Mouse (Mus musculus) limb, embryonic 11.5 days (tissue): ENCODE results near the gene Gcm1. TPM values are rescaled to one million over a fixed set of nuclear protein-coding genes. Genes with fewer than 3 reads are reported as not detected.

Experiments
- ATAC-seq: fragments of 200-750 bp; cut with Nextera tagmentation; 2 replicates; pipeline ENCODE4 v1.8.0; 2017; ENCODE audit warnings: low read depth; ENCODE audit not compliant: insufficient number of reproducible peaks, low FRiP score, low TSS enrichment
- DNase-seq: peaks from one replicate; pipeline ENCODE4 v3.0.0-alpha.2; 2015; ENCODE audit warnings: low spot score
- H3K27ac ChIP-seq: fragments of 300-500 bp; sonication (generic); replicated peaks from 2 replicates; pipeline ENCODE4 v1.5.1; 2014; ENCODE audit warnings: low read depth, mild to moderate bottlenecking, low read length
- H3K27me3 ChIP-seq: fragments of 300-500 bp; sonication (generic); 2 replicates; pipeline ENCODE4 v1.6.1; 2014; ENCODE audit warnings: mild to moderate bottlenecking, low read length, mixed read lengths; ENCODE audit not compliant: control insufficient read depth, insufficient read depth
- H3K36me3 ChIP-seq: fragments of 300-500 bp; sonication (generic); 2 replicates; pipeline ENCODE4 v1.6.1; 2014; ENCODE audit warnings: mild to moderate bottlenecking, low read length, moderate library complexity, mixed read lengths; ENCODE audit not compliant: control insufficient read depth, insufficient read depth
- H3K4me1 ChIP-seq: fragments of 300-500 bp; sonication (generic); 2 replicates; pipeline ENCODE4 v1.6.1; 2014; ENCODE audit warnings: low read length, mixed read lengths; ENCODE audit not compliant: control insufficient read depth, insufficient read depth
- H3K4me2 ChIP-seq: fragments of 300-500 bp; sonication (generic); 2 replicates; pipeline ENCODE4 v1.6.1; 2014; ENCODE audit warnings: low read depth, mild to moderate bottlenecking, moderate library complexity; ENCODE audit not compliant: severe bottlenecking
- H3K4me3 ChIP-seq: fragments of 300-500 bp; sonication (generic); 2 replicates; pipeline ENCODE4 v1.5.1; 2014; ENCODE audit warnings: low read depth, low read length
- H3K9ac ChIP-seq: fragments of 300-500 bp; sonication (generic); 2 replicates; pipeline ENCODE4 v1.6.1; 2014; ENCODE audit warnings: mild to moderate bottlenecking, low read length
- H3K9me3 ChIP-seq: fragments of 300-500 bp; sonication (generic); 2 replicates; pipeline ENCODE4 v1.6.1; 2016; ENCODE audit warnings: low read length; ENCODE audit not compliant: control insufficient read depth
- WGBS: fragments of 180-500 bp; shearing (Covaris S2); extraction: QIAGEN DNeasy Blood & Tissue Kit; methylation state at CpG from one replicate; pipeline ENCODE4 v1.1.7; 2014; 5-methylcytosine and 5-hydroxymethylcytosine counted together
- polyA plus RNA-seq: library from polyadenylated mRNA; unstranded; fragments of >200 nt; fragmentation: Nextera tagmentation; extraction: Ambion mirVana; gene quantifications from 2 replicates; pipeline ENCODE4 v1.2.1, GENCODE M21; 2014

The Gcm1 gene
- polyA plus RNA-seq, 1 experiment from 2014 or later = 0.25 TPM

DNA sequence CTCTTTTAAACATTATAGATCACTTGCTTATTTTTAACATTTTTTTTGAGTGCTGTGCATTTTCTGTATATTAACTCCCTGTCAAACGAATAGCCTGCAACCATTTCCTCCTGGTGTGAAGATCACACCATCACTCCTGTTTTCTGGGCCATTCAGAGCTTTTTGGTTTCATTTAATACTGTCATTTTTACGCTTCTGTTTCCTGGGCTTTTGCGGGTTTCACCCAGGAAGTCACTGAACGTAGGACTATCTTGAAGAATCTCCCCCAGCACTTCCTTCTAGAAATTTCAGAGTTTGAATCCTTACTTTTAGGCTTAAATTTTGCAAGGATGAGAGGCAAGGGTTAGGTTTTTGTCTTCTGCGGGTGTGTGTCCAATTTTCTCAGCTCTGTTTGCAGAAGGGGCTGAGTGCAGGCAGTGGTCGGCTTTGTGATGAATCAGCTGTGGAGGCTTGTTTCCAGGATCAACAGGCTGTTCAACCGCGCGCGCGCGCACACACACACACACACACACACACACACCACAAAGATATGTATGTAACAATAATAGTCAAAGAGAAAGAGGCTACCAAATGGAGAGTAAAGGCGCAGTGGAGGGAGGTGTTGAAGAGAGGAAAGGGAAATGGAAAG, 22.1 kb downstream of the Gcm1 start:
- 89% methylated on average over 13 of the region's 13 CpGs for WGBS
- Histone ChIP-seq H3K4me3 (no peak overlapping the region), H3K27me3 (no peaks in the 10 kb centered on the region), H3K9ac (no peak overlapping the region), H3K4me1 (no peaks in the 10 kb centered on the region), H3K9me3 (no peaks in the 10 kb centered on the region), H3K36me3 (no peaks in the 10 kb centered on the region), H3K4me2 (no peak overlapping the region), H3K27ac (no peak overlapping the region)
- ATAC-seq (no peak), DNase-seq (no peak)

DNA sequence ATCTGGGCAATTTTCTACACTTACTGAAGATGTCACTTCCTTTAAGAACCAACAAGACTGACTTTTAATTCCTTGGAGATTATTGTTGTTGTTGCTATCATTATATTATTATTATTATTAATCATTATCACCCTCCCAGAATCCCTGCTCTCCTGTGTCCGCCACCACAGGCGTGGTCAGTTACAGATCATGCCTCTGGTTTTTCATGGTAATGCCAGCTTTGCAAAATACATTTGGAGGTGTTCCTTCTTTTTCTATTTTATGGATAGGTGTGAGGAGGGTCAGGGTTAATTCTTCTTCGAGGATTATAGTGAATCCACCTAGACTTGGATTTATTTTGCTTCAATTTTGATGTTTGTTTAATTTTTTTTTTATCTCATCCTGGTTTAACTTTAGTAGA, 23.5 kb downstream of the Gcm1 start:
- no peak for DNase-seq
- Histone ChIP-seq H3K4me3 (no peak overlapping the region), H3K27me3 (no peaks in the 10 kb centered on the region), H3K36me3 (no peaks in the 10 kb centered on the region), H3K4me1 (no peaks in the 10 kb centered on the region), H3K9ac (no peak overlapping the region), H3K4me2 (no peak overlapping the region), H3K27ac (no peak overlapping the region), H3K9me3 (no peaks in the 10 kb centered on the region)
- ATAC-seq = no peak
- WGBS = 95% methylated on average over 3 of the region's 3 CpGs

DNA sequence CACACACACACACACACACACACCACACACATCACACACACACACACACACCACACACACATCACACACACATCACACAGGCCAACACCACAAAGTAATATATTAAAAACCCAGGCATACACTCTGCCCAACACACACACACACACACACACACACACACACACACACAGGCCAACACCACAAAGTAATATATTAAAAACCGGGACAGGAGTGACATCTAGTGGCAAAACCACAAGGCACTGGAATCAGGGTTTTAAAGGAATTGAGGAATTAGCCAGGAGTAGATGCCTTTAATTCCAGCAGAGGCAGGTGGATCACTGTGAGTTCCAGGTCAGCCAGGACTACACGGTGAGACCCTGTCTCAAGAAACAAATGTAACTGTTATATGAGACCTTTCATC, 26.5 kb downstream of the Gcm1 start:
- DNase-seq (no peak), ATAC-seq (no peak)
- no peak overlapping the region for H3K9ac ChIP-seq
- H3K4me2 ChIP-seq = no peak overlapping the region
- 39% methylated on average over 2 of the region's 2 CpGs for WGBS
- H3K27me3 ChIP-seq = no peaks in the 10 kb centered on the region
- H3K9me3 ChIP-seq = no peaks in the 10 kb centered on the region
- H3K4me1 ChIP-seq = no peaks in the 10 kb centered on the region
- H3K36me3 ChIP-seq = peaks cover under 1% of the 10 kb centered on the region; the same call in 1 of the 2 replicates
- H3K4me3 ChIP-seq = no peak overlapping the region
- no peak overlapping the region for H3K27ac ChIP-seq

DNA sequence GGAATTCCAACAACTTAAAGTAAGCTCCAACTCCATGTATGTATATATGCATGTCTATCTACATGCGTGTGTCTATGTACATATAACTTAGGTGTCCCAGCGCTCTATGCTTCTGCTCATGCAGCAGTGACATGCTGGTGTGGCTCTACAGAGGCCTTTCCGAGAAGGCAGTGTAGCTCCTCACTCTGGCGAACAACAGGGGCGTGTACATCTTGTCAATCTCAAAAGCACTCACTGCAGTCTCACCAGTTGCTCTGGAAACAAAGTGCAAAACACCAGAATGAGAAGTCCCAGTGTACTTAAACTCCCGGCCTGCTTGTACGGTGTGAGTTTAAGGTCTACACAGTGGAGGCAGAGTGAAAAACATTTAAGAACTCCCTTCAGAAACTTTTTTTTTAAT, 30.1 kb downstream of the Gcm1 start:
- Histone ChIP-seq H3K9me3 (no peaks in the 10 kb centered on the region), H3K27ac (no peak overlapping the region), H3K27me3 (no peaks in the 10 kb centered on the region), H3K4me3 (no peak overlapping the region), H3K4me2 (no peak overlapping the region), H3K4me1 (no peaks in the 10 kb centered on the region), H3K36me3 (peaks cover 16% of the 10 kb centered on the region; the same call in 1 of the 2 replicates), H3K9ac (no peak overlapping the region)
- WGBS = 91% methylated on average over 7 of the region's 7 CpGs
- ATAC-seq (no peak), DNase-seq (no peak)

DNA sequence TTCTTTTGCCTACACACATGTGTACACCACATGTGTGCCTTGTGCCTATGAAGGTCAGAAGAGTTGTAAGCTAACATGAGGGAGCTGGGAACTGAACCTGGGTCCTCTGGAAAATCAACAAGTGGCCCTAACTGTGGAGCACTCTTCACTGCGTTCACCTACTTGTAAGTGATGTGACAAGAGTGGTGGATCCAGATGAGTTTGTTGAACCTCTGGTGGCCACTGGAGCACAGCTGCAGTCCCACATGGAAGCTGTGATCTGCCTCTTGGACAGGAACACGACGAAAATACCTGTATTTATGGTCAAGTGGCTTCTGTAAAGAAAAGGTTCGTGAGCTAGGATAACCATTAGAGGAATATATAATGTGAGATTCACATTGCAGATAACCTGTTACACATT, 32.6 kb downstream of the Gcm1 start:
- Histone ChIP-seq H3K36me3 (peaks cover 16% of the 10 kb centered on the region; the same call in 1 of the 2 replicates), H3K27me3 (no peaks in the 10 kb centered on the region), H3K9me3 (no peaks in the 10 kb centered on the region), H3K4me3 (no peak overlapping the region), H3K4me2 (no peak overlapping the region), H3K9ac (no peak overlapping the region), H3K27ac (no peak overlapping the region), H3K4me1 (no peaks in the 10 kb centered on the region)
- ATAC-seq (no peak), DNase-seq (no peak)
- WGBS = 93% methylated on average over 4 of the region's 4 CpGs

DNA sequence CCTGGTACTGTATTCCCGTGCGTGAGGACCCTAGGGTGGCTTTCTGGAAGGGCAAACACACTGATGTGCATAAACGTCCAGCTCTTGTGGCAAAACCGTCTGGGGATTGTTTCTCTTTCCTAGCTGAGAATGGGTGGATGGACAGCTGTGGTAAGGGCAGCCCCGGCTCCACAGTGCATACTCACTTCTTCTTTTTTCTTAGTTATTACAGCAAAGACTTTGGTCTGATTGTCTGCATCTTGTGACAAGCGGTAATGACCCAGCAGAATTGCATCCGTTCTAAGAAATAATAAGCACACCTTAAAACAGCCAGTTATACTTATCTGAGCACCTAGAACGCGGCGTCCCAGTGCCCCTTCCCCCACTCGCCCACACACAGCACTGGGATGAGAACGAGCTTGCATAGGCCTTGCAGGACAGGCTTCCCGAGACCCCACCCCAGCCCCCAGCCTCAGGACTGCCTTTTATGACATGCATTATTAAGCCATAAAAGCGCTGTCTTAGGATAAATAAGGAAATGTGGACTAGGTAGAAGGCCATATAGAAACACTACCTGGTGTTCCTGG, 34.1 kb downstream of the Gcm1 start:
- Histone ChIP-seq H3K4me2 (no peak overlapping the region), H3K27ac (no peak overlapping the region), H3K4me3 (no peak overlapping the region), H3K9me3 (no peaks in the 10 kb centered on the region), H3K4me1 (no peaks in the 10 kb centered on the region), H3K36me3 (peaks cover 16% of the 10 kb centered on the region; the same call in 1 of the 2 replicates), H3K9ac (no peak overlapping the region), H3K27me3 (no peaks in the 10 kb centered on the region)
- WGBS = 78% methylated on average over 14 of the region's 14 CpGs
- DNase-seq (no peak), ATAC-seq (no peak)

DNA sequence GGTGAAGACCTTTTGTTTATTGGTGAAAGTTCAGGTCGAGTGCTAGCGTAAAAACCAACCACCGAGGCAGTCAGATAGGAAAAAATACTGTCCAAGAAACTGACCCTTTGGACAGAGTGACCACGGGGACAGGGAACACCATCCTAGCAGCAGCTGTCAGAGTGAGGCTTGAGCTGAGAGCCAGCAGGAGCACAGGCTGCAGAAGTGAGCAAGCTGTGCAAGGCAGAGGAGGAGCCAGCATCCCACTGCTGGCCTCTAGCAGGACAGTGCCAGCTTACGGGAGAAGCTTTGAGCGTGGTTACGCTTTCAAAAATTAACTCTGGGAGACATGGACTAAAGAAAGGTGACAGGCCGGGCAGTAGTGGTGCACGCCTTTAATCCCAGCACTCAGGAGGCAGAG, 36.0 kb downstream of the Gcm1 start:
- Histone ChIP-seq H3K4me3 (no peak overlapping the region), H3K4me2 (no peak overlapping the region), H3K36me3 (peaks cover 16% of the 10 kb centered on the region; the same call in 1 of the 2 replicates), H3K9ac (no peak overlapping the region), H3K27me3 (no peaks in the 10 kb centered on the region), H3K9me3 (no peaks in the 10 kb centered on the region), H3K27ac (no peak overlapping the region), H3K4me1 (no peaks in the 10 kb centered on the region)
- WGBS = 92% methylated on average over 9 of the region's 9 CpGs
- ATAC-seq (no peak), DNase-seq (no peak)

DNA sequence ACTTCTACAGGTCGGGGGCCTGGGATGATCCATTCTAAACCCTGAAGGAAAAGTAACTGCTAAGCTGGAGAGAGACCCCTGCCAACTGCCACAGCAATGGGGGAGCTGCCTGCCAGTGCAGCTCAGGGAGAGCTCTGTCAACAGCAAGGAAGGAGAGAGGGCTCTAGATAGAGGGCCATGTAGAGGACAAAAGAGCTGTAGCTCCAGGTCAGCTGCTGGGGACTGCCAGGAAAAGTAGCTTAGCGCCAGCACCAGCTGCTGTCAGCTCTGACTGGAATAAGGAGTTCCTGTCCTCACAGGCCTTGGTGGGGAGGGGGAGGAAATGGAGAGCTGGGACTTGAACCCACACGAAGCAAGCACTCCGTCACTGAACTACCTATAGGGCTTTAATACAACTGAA, 36.8 kb downstream of the Gcm1 start:
- H3K4me2 ChIP-seq = no peak overlapping the region
- DNase-seq (no peak), ATAC-seq (no peak)
- WGBS = 79% methylated on average over 4 of the region's 4 CpGs
- H3K27me3 ChIP-seq = no peaks in the 10 kb centered on the region
- H3K4me3 ChIP-seq = no peak overlapping the region
- H3K27ac ChIP-seq = no peak overlapping the region
- no peak overlapping the region for H3K9ac ChIP-seq
- H3K36me3 ChIP-seq = peaks cover 13% of the 10 kb centered on the region; the same call in 1 of the 2 replicates
- no peaks in the 10 kb centered on the region for H3K9me3 ChIP-seq
- no peaks in the 10 kb centered on the region for H3K4me1 ChIP-seq

DNA sequence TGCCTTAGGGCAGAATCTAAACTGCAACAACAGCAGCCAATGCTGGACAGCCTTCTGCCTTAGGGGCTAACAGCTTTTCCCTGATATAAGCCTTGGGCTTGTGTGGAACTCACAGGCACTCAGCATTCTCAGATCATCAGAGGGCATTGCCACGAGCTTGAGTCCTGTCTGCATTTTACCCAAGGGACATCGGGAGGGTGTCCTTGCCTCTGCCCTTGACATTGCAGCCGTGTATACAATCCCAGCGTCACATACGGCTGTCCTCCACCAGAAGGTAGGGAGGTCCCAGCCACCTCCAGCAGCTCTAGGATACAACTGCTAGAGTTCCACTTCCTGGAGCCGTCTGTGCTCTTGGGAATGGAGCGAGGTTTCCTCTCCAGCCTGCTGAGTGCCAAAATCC, 37.2 kb downstream of the Gcm1 start:
- Histone ChIP-seq H3K4me3 (no peak overlapping the region), H3K27me3 (no peaks in the 10 kb centered on the region), H3K27ac (no peak overlapping the region), H3K4me1 (no peaks in the 10 kb centered on the region), H3K36me3 (peaks cover 13% of the 10 kb centered on the region; the same call in 1 of the 2 replicates), H3K9ac (no peak overlapping the region), H3K4me2 (no peak overlapping the region), H3K9me3 (no peaks in the 10 kb centered on the region)
- DNase-seq = no peak
- ATAC-seq = no peak
- WGBS = 85% methylated on average over 7 of the region's 7 CpGs
